Mouse (Mus musculus) cerebellum, adult 2 months (tissue): Measurements from ENCODE around the gene Fgd6. TPM values are rescaled to one million over a fixed set of nuclear protein-coding genes. Genes with fewer than 3 reads are reported as not detected.

Source experiments
- DNase-seq, 2 experiments: peaks; one replicate each; pipeline ENCODE4 v3.0.0; 2021
- H3K27ac ChIP-seq: fragments of 200-500 bp; 2 replicates; pipeline ENCODE4 v1.5.1; 2012; ENCODE audit warnings: low read length, control low read depth, inconsistent platforms; ENCODE audit not compliant: insufficient read depth
- H3K27me3 ChIP-seq: fragments of 200-500 bp; 2 replicates; pipeline ENCODE4 v1.6.1; 2012; ENCODE audit warnings: inconsistent platforms, mild to moderate bottlenecking, low read length, moderate library complexity; ENCODE audit not compliant: control insufficient read depth, insufficient read depth
- H3K4me1 ChIP-seq: fragments of 200-500 bp; 2 replicates; pipeline ENCODE4 v1.6.1; 2011; ENCODE audit warnings: low read length; ENCODE audit not compliant: control insufficient read depth, insufficient read depth
- H3K4me3 ChIP-seq: fragments of 200-500 bp; replicated peaks from 2 replicates; pipeline ENCODE3; 2011; ENCODE audit warnings: mild to moderate bottlenecking, low read depth, low read length, control low read depth; ENCODE audit not compliant: insufficient read depth
- CTCF ChIP-seq: fragments of 200-500 bp; IDR thresholded peaks from 2 replicates; pipeline ENCODE4 v1.5.1; 2011; ENCODE audit warnings: low read depth, mild to moderate bottlenecking, control low read depth, low read length, moderate library complexity, borderline replicate concordance; ENCODE audit not compliant: insufficient read depth
- POLR2A ChIP-seq: fragments of 200-500 bp; IDR thresholded peaks from 2 replicates; pipeline ENCODE4 v1.6.1; 2011; ENCODE audit warnings: low read length, control low read depth, borderline replicate concordance; ENCODE audit not compliant: insufficient read depth
- WGBS: fragments of 180-500 bp; shearing (Covaris S2); methylation state at CpG from one replicate; pipeline ENCODE4 v1.1.7; 2018; 5-methylcytosine and 5-hydroxymethylcytosine counted together
- polyA plus RNA-seq: library from polyadenylated mRNA; depleted of rRNA; stranded (reverse); fragments of >200 nt; gene quantifications from 2 replicates; pipeline ENCODE4 v1.2.3, GENCODE M21; 2012

Gene Fgd6
- polyA plus RNA-seq, 1 experiment, result 5.4 TPM

DNA sequence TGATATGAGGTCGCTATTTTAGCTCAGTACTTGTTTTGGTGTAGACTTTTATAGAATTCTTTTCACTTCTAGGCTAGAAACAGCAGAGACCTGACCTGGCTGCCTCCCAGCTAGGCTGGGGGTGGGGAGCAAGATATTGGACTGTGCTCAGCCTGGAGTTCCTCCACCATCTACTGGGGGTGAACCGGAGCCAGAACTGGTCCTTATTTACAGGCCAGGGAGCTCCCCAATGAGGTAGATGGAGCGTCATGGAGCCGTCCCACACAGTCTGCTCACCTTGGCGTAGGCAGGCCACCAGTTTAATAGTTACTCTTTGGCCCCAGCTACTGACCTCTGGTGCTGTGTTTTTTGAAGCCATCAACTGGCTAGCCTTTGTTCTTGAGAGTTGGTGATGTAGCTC, 32.9 kb downstream of the Fgd6 start:
- WGBS, result 25% methylated on average over 5 of the region's 5 CpGs
- DNase-seq, result peak; percentile 45 to 54

DNA sequence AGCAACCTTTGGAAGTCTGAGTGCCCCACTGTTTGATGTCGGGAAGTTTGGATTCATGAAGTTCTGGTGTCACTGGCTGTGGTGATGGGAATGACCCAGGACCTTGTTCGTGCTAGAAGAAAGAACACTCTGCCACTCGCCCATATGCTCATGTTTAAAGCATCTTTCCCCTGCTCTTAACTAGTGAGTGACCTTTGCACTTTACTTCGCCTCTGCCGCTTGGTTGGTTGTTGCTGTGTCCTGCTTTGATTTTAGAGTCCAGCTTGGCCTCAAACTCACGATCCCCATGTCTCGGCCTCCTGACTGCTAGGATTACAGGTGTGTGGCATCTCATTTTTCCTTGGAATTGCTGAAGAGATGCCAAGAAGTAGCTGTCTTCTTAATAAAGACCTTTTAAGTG, 35.8 kb downstream of the Fgd6 start:
- WGBS, result 93% methylated on average over 7 of the region's 7 CpGs
- peaks cover 10% of the 10 kb centered on the region for H3K4me1 ChIP-seq
- no peak overlapping the region for H3K27ac ChIP-seq
- H3K4me3 ChIP-seq, result no peak overlapping the region
- no peak for DNase-seq
- no peaks in the 10 kb centered on the region for H3K27me3 ChIP-seq
- no peak for TF ChIP-seq POLR2A
- TF ChIP-seq CTCF, result no peak

More for the DNA sequence above, 32.9 kb downstream of the Fgd6 start:
- H3K27me3 ChIP-seq, result no peaks in the 10 kb centered on the region; the same call in 1 of the 2 replicates
- no peak overlapping the region for H3K4me3 ChIP-seq
- peaks cover 10% of the 10 kb centered on the region for H3K4me1 ChIP-seq
- H3K27ac ChIP-seq, result no peak overlapping the region
- TF ChIP-seq CTCF, result no peak
- TF ChIP-seq POLR2A, result no peak

DNA sequence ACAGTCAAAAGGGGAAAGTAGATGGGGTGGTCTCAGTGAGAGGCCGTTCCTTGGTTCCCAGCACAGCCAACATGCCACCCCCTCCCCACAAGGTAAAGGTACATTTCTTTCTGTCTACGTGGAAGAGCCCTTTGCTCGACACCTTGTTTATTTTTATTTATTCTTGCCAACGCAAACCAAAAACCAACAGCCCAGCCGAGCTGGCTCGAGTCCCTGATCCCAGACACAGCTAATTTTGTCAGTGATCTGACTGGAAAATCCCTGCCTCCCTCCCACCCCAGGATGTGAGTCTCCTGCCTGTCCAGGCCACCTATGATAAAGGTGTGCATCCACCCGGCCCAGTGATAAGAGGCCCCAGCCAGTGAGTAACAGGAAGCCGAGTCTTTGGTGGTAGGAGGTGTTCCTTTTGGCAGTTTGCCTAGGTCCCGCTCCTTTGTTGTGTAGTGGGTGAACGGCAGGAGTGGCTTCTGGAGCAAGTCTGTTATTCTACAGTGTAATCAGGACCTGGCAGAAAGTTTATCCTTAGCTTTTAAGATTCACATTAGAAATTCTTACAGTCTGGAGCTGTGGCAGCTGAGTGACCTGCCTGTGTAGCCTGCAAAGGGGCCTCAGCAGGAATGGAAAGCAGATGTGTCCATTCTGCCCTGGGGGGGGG, 36.6 kb downstream of the Fgd6 start:
- no peak overlapping the region for H3K27ac ChIP-seq
- WGBS, result 36% methylated on average over 10 of the region's 10 CpGs
- H3K27me3 ChIP-seq, result no peaks in the 10 kb centered on the region
- TF ChIP-seq CTCF (no peak), POLR2A (no peak)
- DNase-seq, result peak; percentile 17 to 27
- H3K4me3 ChIP-seq, result no peak overlapping the region
- H3K4me1 ChIP-seq, result peaks cover 7% of the 10 kb centered on the region

DNA sequence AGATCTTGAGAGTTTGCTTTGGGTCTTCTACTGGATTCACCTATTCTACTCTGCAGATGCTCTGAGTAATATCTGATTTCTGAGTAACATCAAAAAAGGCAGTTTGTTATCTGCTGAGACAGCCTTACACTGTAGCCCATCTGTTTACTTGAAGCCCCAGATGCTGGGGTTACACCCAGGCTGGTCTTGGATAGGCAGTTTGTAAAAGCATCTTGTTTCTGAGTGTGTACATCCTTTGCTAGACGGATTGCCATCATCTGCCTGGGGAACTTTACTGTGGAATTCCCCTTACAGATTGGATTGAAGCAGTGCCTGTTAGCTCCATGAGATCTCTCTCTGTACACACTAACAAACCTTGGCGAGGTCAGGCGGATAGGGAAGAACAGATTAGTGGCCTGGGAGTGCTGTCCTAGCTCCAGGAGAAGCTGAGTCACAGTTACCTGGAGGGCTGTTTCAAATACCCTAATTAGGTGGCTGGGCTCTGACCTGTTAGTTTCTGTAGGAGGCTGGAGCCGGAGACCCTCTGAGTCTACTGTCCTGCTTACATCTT, 37.2 kb downstream of the Fgd6 start:
- no peak overlapping the region for H3K4me3 ChIP-seq
- DNase-seq, result no peak
- 82% methylated on average over 4 of the region's 4 CpGs for WGBS

DNA sequence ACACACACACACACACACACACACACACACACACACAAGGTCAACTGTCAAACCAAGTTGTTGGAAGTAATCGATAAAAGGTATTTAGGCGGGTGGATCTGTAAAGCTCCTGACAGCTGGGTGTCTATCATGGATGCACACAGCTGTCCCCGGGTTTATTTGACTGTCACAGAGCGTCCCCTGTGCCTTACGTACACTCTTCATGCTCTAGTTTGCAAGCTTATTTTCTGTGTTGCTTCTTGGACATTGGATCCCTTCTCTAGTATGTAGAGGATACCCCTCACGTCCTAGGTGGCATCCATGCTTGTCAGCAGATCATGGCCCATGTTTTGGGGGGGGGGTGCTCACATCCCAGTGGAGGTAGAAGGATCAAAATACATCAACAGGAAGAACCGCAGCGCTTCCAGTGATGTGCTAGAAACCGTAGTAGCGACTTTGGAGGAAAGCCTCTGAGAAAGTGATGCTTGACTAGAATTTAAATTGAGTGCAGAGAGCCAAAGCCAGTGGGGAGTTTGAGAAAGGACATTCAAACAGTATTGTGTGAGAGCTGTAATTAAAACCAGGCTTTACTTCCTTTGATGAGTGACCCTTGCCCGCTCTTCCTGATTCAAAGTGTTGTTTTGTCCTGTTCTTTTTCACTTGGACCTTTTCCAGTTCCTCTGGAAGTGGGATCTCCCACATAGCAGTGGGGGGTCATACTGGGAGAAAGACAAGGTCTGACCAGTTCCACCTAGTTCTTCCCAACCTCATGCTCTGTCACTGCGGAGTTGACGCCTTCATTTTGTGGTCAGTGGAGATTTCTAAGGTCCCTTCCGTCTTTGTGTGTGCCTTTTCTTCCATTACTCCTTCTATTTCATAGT, 41.4 kb downstream of the Fgd6 start:
- WGBS, result 69% methylated on average over 14 of the region's 14 CpGs
- H3K4me3 ChIP-seq, result no peak overlapping the region
- no peak for TF ChIP-seq POLR2A
- no peak for TF ChIP-seq CTCF
- H3K27ac ChIP-seq, result no peak overlapping the region
- peaks cover 3% of the 10 kb centered on the region; the same call in 1 of the 2 replicates for H3K4me1 ChIP-seq
- no peaks in the 10 kb centered on the region for H3K27me3 ChIP-seq
- DNase-seq, result no peak

More for the DNA sequence above, 37.2 kb downstream of the Fgd6 start:
- TF ChIP-seq CTCF, result no peak
- no peak for TF ChIP-seq POLR2A
- peaks cover 7% of the 10 kb centered on the region for H3K4me1 ChIP-seq
- no peaks in the 10 kb centered on the region for H3K27me3 ChIP-seq
- H3K27ac ChIP-seq, result no peak overlapping the region

DNA sequence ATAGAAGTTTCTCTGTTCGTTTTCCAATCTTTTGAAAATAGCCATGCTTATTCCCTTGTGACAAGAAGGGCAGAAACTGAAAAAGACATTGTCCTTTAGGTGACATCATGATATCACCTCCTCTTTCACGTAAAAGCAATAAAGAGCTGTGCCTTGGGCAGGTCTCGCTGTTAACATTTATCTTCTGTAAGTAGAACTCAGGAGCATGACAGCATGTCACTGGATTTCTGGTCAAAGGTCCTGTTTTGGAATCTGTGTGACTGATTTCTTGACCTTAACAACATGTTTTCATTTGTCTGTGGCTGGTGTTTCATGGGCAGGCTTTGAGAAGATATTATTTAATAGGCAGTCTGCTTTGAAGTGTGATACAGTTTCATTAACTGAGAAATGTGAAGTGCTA, 44.9 kb downstream of the Fgd6 start:
- no peaks in the 10 kb centered on the region for H3K27me3 ChIP-seq
- no peak for TF ChIP-seq POLR2A
- TF ChIP-seq CTCF, result no peak
- no peak overlapping the region for H3K27ac ChIP-seq
- no peak overlapping the region for H3K4me3 ChIP-seq
- 87% methylated on average over 3 of the region's 3 CpGs for WGBS
- H3K4me1 ChIP-seq, result no peaks in the 10 kb centered on the region
- no peak for DNase-seq

DNA sequence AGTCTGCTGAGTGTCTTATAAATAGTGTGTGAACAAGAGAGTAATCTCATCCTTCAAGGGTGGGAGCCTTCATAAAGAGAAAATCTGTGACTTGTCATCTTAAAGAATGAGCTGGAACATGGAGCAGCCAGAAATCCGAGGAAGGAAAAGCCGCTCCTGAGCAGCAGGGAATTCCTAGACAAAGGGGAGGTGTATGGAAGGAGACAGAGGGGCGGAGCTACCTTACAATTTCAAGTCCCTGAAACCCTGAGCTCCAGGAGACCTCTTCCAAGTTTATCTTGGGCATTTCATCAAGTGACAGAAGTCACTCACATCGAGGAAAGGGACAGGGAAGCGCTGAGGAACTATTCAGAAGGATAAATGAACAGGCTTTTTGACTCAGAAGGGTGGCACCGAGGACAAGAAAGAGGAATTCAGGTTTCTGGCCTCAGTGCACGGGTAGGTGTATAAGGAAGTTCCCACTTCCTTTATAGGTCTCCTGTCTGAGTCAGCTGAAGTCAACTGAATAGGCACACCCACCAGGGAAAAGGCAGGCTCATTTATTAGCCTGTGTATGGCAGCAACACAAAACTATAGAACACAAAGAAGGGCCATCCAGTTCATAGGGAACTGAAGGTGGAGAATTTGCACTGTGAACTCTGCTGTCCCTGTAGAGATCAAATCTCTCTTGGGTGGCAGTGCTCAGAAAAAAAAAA, 46.4 kb downstream of the Fgd6 start:
- no peaks in the 10 kb centered on the region for H3K4me1 ChIP-seq
- H3K27me3 ChIP-seq, result no peaks in the 10 kb centered on the region
- TF ChIP-seq POLR2A (no peak), CTCF (no peak)
- 47% methylated on average over 7 of the region's 7 CpGs for WGBS
- no peak overlapping the region for H3K27ac ChIP-seq
- DNase-seq, result no peak
- H3K4me3 ChIP-seq, result no peak overlapping the region

DNA sequence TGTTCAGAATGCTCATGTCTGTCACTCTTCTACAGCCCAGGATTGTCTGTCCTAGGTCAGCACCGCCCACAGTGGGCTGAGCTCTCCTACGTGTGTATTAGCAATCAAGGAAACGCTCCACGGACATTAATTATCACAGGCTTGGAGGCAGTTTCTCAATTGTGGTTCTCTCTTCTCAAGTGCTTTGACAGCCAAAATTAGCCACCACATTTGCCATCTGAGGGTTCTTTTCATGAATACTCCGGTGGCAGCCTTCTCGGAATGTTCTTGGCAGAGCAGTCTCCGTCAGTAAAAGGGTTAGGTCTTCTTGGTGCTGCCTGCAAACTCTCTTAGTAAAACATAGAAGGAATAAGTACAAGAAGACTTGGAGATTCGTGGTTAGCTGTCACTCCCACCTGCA, 50.5 kb downstream of the Fgd6 start:
- Histone ChIP-seq H3K27me3 (no peaks in the 10 kb centered on the region), H3K4me1 (no peaks in the 10 kb centered on the region), H3K27ac (no peak overlapping the region), H3K4me3 (no peak overlapping the region)
- no peak for TF ChIP-seq POLR2A
- WGBS, result 65% methylated on average over 8 of the region's 8 CpGs
- DNase-seq, result no peak
